Mouse (Mus musculus) layer of hippocampus, adult 2 months (tissue): Measurements from ENCODE around the gene Madd. TPM values are rescaled to one million over a fixed set of nuclear protein-coding genes. Genes with fewer than 3 reads are reported as not detected.
"Not testable (repeated sequence)": the region's sequence is repeated elsewhere in the genome, so short reads cannot be mapped to it uniquely, and the experiment has no call there.

Experiments
- DNase-seq, 2 experiments: peaks; one replicate each; pipeline ENCODE4 v3.0.0; 2022; ENCODE audit warnings: low spot score in 2 of 2
- H3K27ac ChIP-seq: fragments of 200-600 bp; 2 replicates; pipeline ENCODE4 v1.8.1; 2022
- H3K4me3 ChIP-seq: fragments of 200-600 bp; 2 replicates; pipeline ENCODE4 v1.8.1; 2022; ENCODE audit warnings: mild to moderate bottlenecking
- CTCF ChIP-seq: fragments of 200-600 bp; conservative IDR thresholded peaks from 2 replicates; pipeline ENCODE4 v1.8.1; 2022; ENCODE audit warnings: antibody characterized with exemption, mild to moderate bottlenecking, moderate library complexity
- total RNA-seq, 2 experiments: library from RNA; stranded (reverse); gene quantifications; 2 replicates each; pipeline ENCODE4 v1.2.3; 2021

Madd gene
- total RNA-seq, 2 experiments from 2014 or later, result 250 to 258 TPM

DNA sequence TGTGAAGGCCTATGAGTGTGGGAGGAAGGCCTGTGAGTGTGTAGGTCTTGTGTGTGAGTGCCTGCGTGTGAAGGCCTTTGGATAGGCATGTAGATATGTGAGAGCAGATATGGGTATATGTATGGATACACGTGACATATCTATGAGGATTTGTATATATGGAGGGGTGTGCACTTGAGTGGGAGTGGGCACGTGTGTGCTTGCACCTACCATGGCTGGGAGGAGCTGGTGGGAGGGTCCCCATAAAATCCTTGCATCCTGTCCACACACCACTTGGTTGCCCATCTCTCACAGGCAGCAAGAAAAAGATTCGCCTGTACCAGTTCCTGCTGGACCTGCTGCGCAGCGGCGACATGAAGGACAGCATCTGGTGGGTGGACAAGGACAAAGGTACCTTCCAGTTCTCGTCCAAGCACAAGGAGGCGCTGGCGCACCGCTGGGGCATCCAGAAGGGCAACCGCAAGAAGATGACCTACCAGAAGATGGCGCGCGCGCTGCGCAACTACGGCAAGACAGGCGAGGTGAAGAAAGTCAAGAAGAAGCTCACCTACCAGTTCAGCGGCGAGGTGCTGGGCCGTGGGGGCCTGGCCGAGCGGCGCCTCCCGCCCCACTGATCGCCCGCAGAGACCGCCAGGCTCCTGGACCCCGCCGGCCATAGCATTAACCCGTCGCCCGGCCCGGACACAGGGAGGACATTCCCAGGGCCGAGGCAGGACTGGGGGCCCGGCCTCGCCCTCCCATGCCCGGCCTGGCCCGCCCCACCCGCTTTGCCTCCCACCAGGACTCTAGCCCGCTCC lies 68.7 kb downstream of the Madd start:
- DNase-seq, result peak; percentile 91 to 94
- H3K4me3 ChIP-seq, result peak overlapping the region; percentile 56
- TF ChIP-seq CTCF, result peak; percentile 100
- H3K27ac ChIP-seq, result no peak overlapping the region; the same call in 1 of the 2 replicates

GRCm38 (mm10) chr2:91113852-91114251 lies 69.8 kb downstream of the Madd start:
- no peak for TF ChIP-seq CTCF
- no peak overlapping the region for H3K4me3 ChIP-seq
- no peak for DNase-seq
- H3K27ac ChIP-seq, result no peak overlapping the region

- no peak for TF ChIP-seq CTCF
- DNase-seq, result no peak
Observed at GRCm38 (mm10) chr2:91113334-91113733, 70.3 kb downstream of the Madd start.

GRCm38 (mm10) chr2:91112491-91112890 lies 71.1 kb downstream of the Madd start:
- DNase-seq, result no peak
- H3K27ac ChIP-seq, result no peak overlapping the region
- no peak overlapping the region for H3K4me3 ChIP-seq
- TF ChIP-seq CTCF, result no peak

More at GRCm38 (mm10) chr2:91113334-91113733, 70.3 kb downstream of the Madd start:
- Histone ChIP-seq H3K27ac (no peak overlapping the region), H3K4me3 (no peak overlapping the region)

- not testable (repeated sequence) for H3K4me3 ChIP-seq
Observed at GRCm38 (mm10) chr2:91111832-91112231, 71.8 kb downstream of the Madd start.

GRCm38 (mm10) chr2:91110429-91110828 lies 73.2 kb downstream of the Madd start:
- Histone ChIP-seq H3K27ac (no peak overlapping the region), H3K4me3 (no peak overlapping the region)
- DNase-seq, result no peak
- peak; percentile 39 for TF ChIP-seq CTCF

More at GRCm38 (mm10) chr2:91111832-91112231, 71.8 kb downstream of the Madd start:
- not testable (repeated sequence) for DNase-seq, H3K27ac ChIP-seq

- TF ChIP-seq CTCF, result no peak
- DNase-seq, result no peak
- no peak overlapping the region for H3K27ac ChIP-seq
- H3K4me3 ChIP-seq, result no peak overlapping the region
Observed at GRCm38 (mm10) chr2:91109807-91110385, 73.7 kb downstream of the Madd start.

- Histone ChIP-seq H3K4me3 (no peak overlapping the region), H3K27ac (no peak overlapping the region)
- no peak for TF ChIP-seq CTCF
- DNase-seq, result no peak
Observed at GRCm38 (mm10) chr2:91109241-91109640, 74.4 kb downstream of the Madd start.

GRCm38 (mm10) chr2:91108156-91108555 lies 75.5 kb downstream of the Madd start:
- TF ChIP-seq CTCF, result no peak
- H3K27ac ChIP-seq, result no peak overlapping the region
- no peak overlapping the region for H3K4me3 ChIP-seq
- no peak for DNase-seq

DNA sequence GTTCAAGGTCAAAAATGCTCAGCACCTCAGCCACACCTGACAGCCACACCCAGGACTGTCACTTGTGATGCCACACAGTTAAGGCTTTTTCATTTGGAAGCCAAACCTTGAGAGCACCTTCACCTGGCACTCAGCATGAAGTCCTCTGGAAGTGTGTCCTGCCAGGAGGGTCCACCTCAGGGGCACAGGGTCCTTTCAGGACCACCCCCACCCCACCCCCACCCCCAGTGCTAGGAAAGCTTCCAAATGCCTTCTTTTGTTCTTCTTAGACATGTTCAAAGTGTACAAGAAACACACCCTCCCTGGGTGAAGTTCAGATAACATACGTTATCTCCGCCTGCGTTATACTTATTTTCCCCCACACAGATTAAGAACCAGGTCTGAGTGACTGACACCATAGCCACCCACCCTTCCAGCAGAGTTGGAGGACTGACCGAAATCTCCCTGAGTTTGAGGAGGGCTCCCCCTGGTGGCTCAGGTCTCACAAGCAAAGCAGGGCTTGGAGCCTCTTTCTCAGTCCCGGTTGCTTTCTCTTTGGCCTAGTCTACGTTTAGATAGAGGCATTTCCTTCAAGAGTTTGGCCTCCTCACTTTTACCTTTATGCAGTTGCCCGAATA lies 82.4 kb downstream of the Madd start:
- peak; percentile 88 to 95 for DNase-seq

DNA sequence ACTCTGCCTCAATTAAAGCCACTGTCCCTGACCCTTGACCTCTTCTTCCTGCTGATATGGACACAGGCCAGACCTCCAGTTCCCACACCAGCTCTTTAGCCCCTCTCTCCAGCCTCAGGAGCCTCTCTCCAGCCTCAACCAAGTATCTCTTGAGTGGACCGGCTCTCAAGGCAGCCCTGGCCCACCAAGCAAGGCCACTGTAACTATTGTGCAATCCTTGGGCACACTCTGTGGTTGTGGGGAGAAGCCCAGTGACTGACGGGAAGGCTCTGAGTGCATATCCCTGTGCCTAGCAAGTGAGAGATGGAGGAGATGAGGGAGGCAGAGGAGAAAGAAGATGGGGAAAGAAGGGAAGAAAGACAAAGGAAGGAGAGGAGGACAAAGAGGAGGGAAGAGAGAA lies 85.5 kb downstream of the Madd start:
- Histone ChIP-seq H3K4me3 (no peak overlapping the region), H3K27ac (peak overlapping the region; percentile 33; the same call in 1 of the 2 replicates)
- DNase-seq, result no peak
- TF ChIP-seq CTCF, result no peak

More for the DNA sequence above, 82.4 kb downstream of the Madd start:
- no peak overlapping the region for H3K4me3 ChIP-seq
- H3K27ac ChIP-seq, result peak overlapping the region; percentile 44; the same call in 1 of the 2 replicates
- peak; percentile 92 for TF ChIP-seq CTCF

- no peak for DNase-seq
- Histone ChIP-seq H3K27ac (peak overlapping the region; percentile 33), H3K4me3 (no peak overlapping the region; the same call in 1 of the 2 replicates)
- TF ChIP-seq CTCF, result no peak
Observed at GRCm38 (mm10) chr2:91097015-91097414, 86.6 kb downstream of the Madd start.

DNA sequence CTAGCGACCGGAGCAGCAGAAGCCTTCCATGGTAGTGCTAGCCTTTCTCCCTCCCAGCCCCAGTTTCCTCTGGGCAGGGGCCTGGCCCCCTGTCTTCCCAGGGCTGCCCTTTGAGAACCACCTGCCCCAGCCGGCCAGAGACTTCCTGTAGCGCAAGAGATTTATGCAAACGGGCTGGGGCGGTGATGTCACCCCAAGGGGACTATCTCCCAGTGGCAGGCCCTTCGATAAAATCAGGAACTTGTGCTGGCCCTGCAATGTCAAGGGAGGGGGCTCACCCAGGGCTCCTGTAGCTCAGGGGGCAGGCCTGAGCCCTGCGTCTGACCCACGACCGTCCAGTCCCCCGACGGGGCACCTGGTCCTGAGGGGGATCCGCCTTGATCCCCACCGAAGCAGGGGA lies 87.1 kb downstream of the Madd start:
- no peak for TF ChIP-seq CTCF
- no peak for DNase-seq
- H3K4me3 ChIP-seq, result no peak overlapping the region; the same call in 1 of the 2 replicates
- H3K27ac ChIP-seq, result peak overlapping the region; percentile 33

GRCm38 (mm10) chr2:91090827-91091226 lies 92.8 kb downstream of the Madd start:
- Histone ChIP-seq H3K4me3 (no peak overlapping the region), H3K27ac (no peak overlapping the region)
- 0 out of 2 replicates have a peak, but pooled peaks have one; percentile 5 for TF ChIP-seq CTCF
- DNase-seq, result no peak
